Mouse (Mus musculus): ENCODE measurements around the gene Egfl8. TPM values are rescaled to one million over a fixed set of nuclear protein-coding genes. Genes with fewer than 3 reads are reported as not detected.

Gene Egfl8
- polyA plus RNA-seq, 1 experiment from 2014 or later, result 3.6 TPM

GRCm38 (mm10) chr17:34658591-34658990 lies 42.8 kb upstream of the Egfl8 start:
- no peak for ATAC-seq (ENCODE audit: low FRiP score, low TSS enrichment)
- Histone ChIP-seq H3K27ac (ENCODE audit: low read depth, low read length) (no peak overlapping the region), H3K4me2 (replicated peaks; ENCODE audit: low read depth, low read length) (no peak overlapping the region), H3K27me3 (ENCODE audit: control insufficient read depth, insufficient read depth, low read length) (peaks cover 26% of the 10 kb centered on the region), H3K9ac (ENCODE audit: low read depth, low read length) (no peak overlapping the region), H3K4me3 (ENCODE audit: low read length) (no peak overlapping the region), H3K4me1 (ENCODE audit: control insufficient read depth, insufficient read depth, low read length) (0 out of 2 replicates have a peak, but pooled peaks cover 10% of the 10 kb centered on the region), H3K9me3 (ENCODE audit: control insufficient read depth, low read length) (no peaks in the 10 kb centered on the region), H3K36me3 (ENCODE audit: control insufficient read depth, insufficient read depth, low read length) (peaks cover 13% of the 10 kb centered on the region; the same call in 1 of the 2 replicates)
- WGBS, result 83% methylated on average over 3 of the region's 3 CpGs

GRCm38 (mm10) chr17:34658145-34658544 lies 42.4 kb upstream of the Egfl8 start:
- Histone ChIP-seq H3K9me3 (ENCODE audit: control insufficient read depth, low read length) (no peaks in the 10 kb centered on the region), H3K9ac (ENCODE audit: low read depth, low read length) (no peak overlapping the region), H3K4me3 (ENCODE audit: low read length) (no peak overlapping the region), H3K36me3 (ENCODE audit: control insufficient read depth, insufficient read depth, low read length) (peaks cover 17% of the 10 kb centered on the region; the same call in 1 of the 2 replicates), H3K27me3 (ENCODE audit: control insufficient read depth, insufficient read depth, low read length) (peaks cover 26% of the 10 kb centered on the region), H3K4me1 (ENCODE audit: control insufficient read depth, insufficient read depth, low read length) (0 out of 2 replicates have a peak, but pooled peaks cover 10% of the 10 kb centered on the region), H3K4me2 (replicated peaks; ENCODE audit: low read depth, low read length) (no peak overlapping the region), H3K27ac (ENCODE audit: low read depth, low read length) (no peak overlapping the region)
- ATAC-seq (ENCODE audit: low FRiP score, low TSS enrichment), result no peak
- WGBS, result 77% methylated on average over 2 of the region's 2 CpGs

GRCm38 (mm10) chr17:34657271-34657670 lies 41.5 kb upstream of the Egfl8 start:
- Histone ChIP-seq H3K4me3 (ENCODE audit: low read length) (no peak overlapping the region), H3K4me1 (ENCODE audit: control insufficient read depth, insufficient read depth, low read length) (0 out of 2 replicates have a peak, but pooled peaks cover 10% of the 10 kb centered on the region), H3K9ac (ENCODE audit: low read depth, low read length) (no peak overlapping the region), H3K36me3 (ENCODE audit: control insufficient read depth, insufficient read depth, low read length) (peaks cover 25% of the 10 kb centered on the region), H3K4me2 (replicated peaks; ENCODE audit: low read depth, low read length) (no peak overlapping the region), H3K27ac (ENCODE audit: low read depth, low read length) (no peak overlapping the region), H3K27me3 (ENCODE audit: control insufficient read depth, insufficient read depth, low read length) (peaks cover 26% of the 10 kb centered on the region), H3K9me3 (ENCODE audit: control insufficient read depth, low read length) (no peaks in the 10 kb centered on the region)
- WGBS, result 27% methylated on average over 2 of the region's 2 CpGs
- no peak for ATAC-seq (ENCODE audit: low FRiP score, low TSS enrichment)

GRCm38 (mm10) chr17:34656666-34657065 lies 40.9 kb upstream of the Egfl8 start:
- no peak for ATAC-seq (ENCODE audit: low FRiP score, low TSS enrichment)
- Histone ChIP-seq H3K4me2 (replicated peaks; ENCODE audit: low read depth, low read length) (no peak overlapping the region), H3K27me3 (ENCODE audit: control insufficient read depth, insufficient read depth, low read length) (peaks cover 26% of the 10 kb centered on the region), H3K27ac (ENCODE audit: low read depth, low read length) (no peak overlapping the region), H3K9me3 (ENCODE audit: control insufficient read depth, low read length) (no peaks in the 10 kb centered on the region), H3K36me3 (ENCODE audit: control insufficient read depth, insufficient read depth, low read length) (peaks cover 31% of the 10 kb centered on the region), H3K4me3 (ENCODE audit: low read length) (no peak overlapping the region), H3K9ac (ENCODE audit: low read depth, low read length) (no peak overlapping the region), H3K4me1 (ENCODE audit: control insufficient read depth, insufficient read depth, low read length) (0 out of 2 replicates have a peak, but pooled peaks cover 10% of the 10 kb centered on the region)
- WGBS, result 63% methylated on average over 8 of the region's 8 CpGs

- Histone ChIP-seq H3K4me3 (ENCODE audit: low read length) (no peak overlapping the region), H3K36me3 (ENCODE audit: control insufficient read depth, insufficient read depth, low read length) (peaks cover 41% of the 10 kb centered on the region), H3K27ac (ENCODE audit: low read depth, low read length) (peak overlapping the region; percentile 17; the same call in 1 of the 2 replicates), H3K4me1 (ENCODE audit: control insufficient read depth, insufficient read depth, low read length) (0 out of 2 replicates have a peak, but pooled peaks cover 10% of the 10 kb centered on the region), H3K9ac (ENCODE audit: low read depth, low read length) (no peak overlapping the region), H3K4me2 (replicated peaks; ENCODE audit: low read depth, low read length) (no peak overlapping the region), H3K9me3 (ENCODE audit: control insufficient read depth, low read length) (no peaks in the 10 kb centered on the region), H3K27me3 (ENCODE audit: control insufficient read depth, insufficient read depth, low read length) (peaks cover 20% of the 10 kb centered on the region)
- 27% methylated on average over 4 of the region's 4 CpGs for WGBS
- ATAC-seq (ENCODE audit: low FRiP score, low TSS enrichment), result peak; percentile 70
These were observed 39.8 kb upstream of the Egfl8 start for GRCm38 (mm10) chr17:34655581-34655991.

- H3K9me3 ChIP-seq (ENCODE audit: control insufficient read depth, low read length), result no peaks in the 10 kb centered on the region
- no peak overlapping the region for H3K4me3 ChIP-seq (ENCODE audit: low read length)
- H3K4me1 ChIP-seq (ENCODE audit: control insufficient read depth, insufficient read depth, low read length), result 0 out of 2 replicates have a peak, but pooled peaks cover 10% of the 10 kb centered on the region
- H3K9ac ChIP-seq (ENCODE audit: low read depth, low read length), result no peak overlapping the region
- 65% methylated on average over 7 of the region's 7 CpGs for WGBS
- H3K36me3 ChIP-seq (ENCODE audit: control insufficient read depth, insufficient read depth, low read length), result peaks cover 45% of the 10 kb centered on the region
- peaks cover 16% of the 10 kb centered on the region for H3K27me3 ChIP-seq (ENCODE audit: control insufficient read depth, insufficient read depth, low read length)
- ATAC-seq (ENCODE audit: low FRiP score, low TSS enrichment), result 0 out of 2 replicates have a peak, but pooled peaks have one; percentile 2
- no peak overlapping the region for H3K4me2 ChIP-seq (replicated peaks; ENCODE audit: low read depth, low read length)
- no peak overlapping the region for H3K27ac ChIP-seq (ENCODE audit: low read depth, low read length)
These were observed 39.4 kb upstream of the Egfl8 start for GRCm38 (mm10) chr17:34655160-34655559.

GRCm38 (mm10) chr17:34654392-34654791 lies 38.6 kb upstream of the Egfl8 start:
- Histone ChIP-seq H3K36me3 (ENCODE audit: control insufficient read depth, insufficient read depth, low read length) (peaks cover 50% of the 10 kb centered on the region), H3K9ac (ENCODE audit: low read depth, low read length) (no peak overlapping the region), H3K9me3 (ENCODE audit: control insufficient read depth, low read length) (no peaks in the 10 kb centered on the region), H3K4me1 (ENCODE audit: control insufficient read depth, insufficient read depth, low read length) (0 out of 2 replicates have a peak, but pooled peaks cover 10% of the 10 kb centered on the region), H3K27ac (ENCODE audit: low read depth, low read length) (no peak overlapping the region), H3K4me3 (ENCODE audit: low read length) (no peak overlapping the region), H3K27me3 (ENCODE audit: control insufficient read depth, insufficient read depth, low read length) (peaks cover 10% of the 10 kb centered on the region), H3K4me2 (replicated peaks; ENCODE audit: low read depth, low read length) (no peak overlapping the region)
- WGBS, result 91% methylated on average over 13 of the region's 13 CpGs
- no peak for ATAC-seq (ENCODE audit: low FRiP score, low TSS enrichment)

- Histone ChIP-seq H3K9me3 (ENCODE audit: control insufficient read depth, low read length) (no peaks in the 10 kb centered on the region), H3K9ac (ENCODE audit: low read depth, low read length) (no peak overlapping the region), H3K27ac (ENCODE audit: low read depth, low read length) (no peak overlapping the region), H3K4me1 (ENCODE audit: control insufficient read depth, insufficient read depth, low read length) (0 out of 2 replicates have a peak, but pooled peaks cover 10% of the 10 kb centered on the region), H3K27me3 (ENCODE audit: control insufficient read depth, insufficient read depth, low read length) (peaks cover 4% of the 10 kb centered on the region; the same call in 1 of the 2 replicates), H3K4me3 (ENCODE audit: low read length) (no peak overlapping the region), H3K4me2 (replicated peaks; ENCODE audit: low read depth, low read length) (no peak overlapping the region), H3K36me3 (ENCODE audit: control insufficient read depth, insufficient read depth, low read length) (peaks cover 55% of the 10 kb centered on the region)
- ATAC-seq (ENCODE audit: low FRiP score, low TSS enrichment), result no peak
- 66% methylated on average over 9 of the region's 9 CpGs for WGBS
These were observed 38.0 kb upstream of the Egfl8 start for GRCm38 (mm10) chr17:34653746-34654285.

- Histone ChIP-seq H3K27me3 (ENCODE audit: control insufficient read depth, insufficient read depth, low read length) (no peaks in the 10 kb centered on the region), H3K36me3 (ENCODE audit: control insufficient read depth, insufficient read depth, low read length) (peaks cover 56% of the 10 kb centered on the region)
- 96% methylated on average over 8 of the region's 8 CpGs for WGBS
These were observed 37.2 kb upstream of the Egfl8 start for GRCm38 (mm10) chr17:34652985-34653384.

More at GRCm38 (mm10) chr17:34652985-34653384, 37.2 kb upstream of the Egfl8 start:
- Histone ChIP-seq H3K9ac (ENCODE audit: low read depth, low read length) (no peak overlapping the region), H3K9me3 (ENCODE audit: control insufficient read depth, low read length) (no peaks in the 10 kb centered on the region), H3K4me2 (replicated peaks; ENCODE audit: low read depth, low read length) (no peak overlapping the region), H3K4me3 (ENCODE audit: low read length) (no peak overlapping the region), H3K4me1 (ENCODE audit: control insufficient read depth, insufficient read depth, low read length) (peaks cover 12% of the 10 kb centered on the region; the same call in 1 of the 2 replicates), H3K27ac (ENCODE audit: low read depth, low read length) (no peak overlapping the region)
- no peak for ATAC-seq (ENCODE audit: low FRiP score, low TSS enrichment)

Measured in kidney, embryonic 14.5 days (tissue).